Mouse (Mus musculus) liver, embryonic 14.5 days (tissue): ENCODE results near the gene Bag6.

ENCODE experiments used
- CTCF ChIP-seq: IDR thresholded peaks from 2 replicates; pipeline ENCODE4 v1.5.1; 2016; ENCODE audit warnings: antibody characterized with exemption, low read depth, control low read depth
- EP300 ChIP-seq: IDR thresholded peaks from 2 replicates; pipeline ENCODE4 v1.6.1; 2016; ENCODE audit warnings: antibody characterized with exemption, low read depth

GRCm38 (mm10) chr17:35190096-35190495 is 55.1 kb downstream of the Bag6 start:
- TF ChIP-seq CTCF, result no peak
- TF ChIP-seq EP300, result no peak
